Mouse (Mus musculus) bone marrow macrophage, adult 2 months (primary cell): ENCODE measurements around the gene Rcn2. TPM values are rescaled to one million over a fixed set of nuclear protein-coding genes. Genes with fewer than 3 reads are reported as not detected.
A peak's percentile ranks its signal among the peaks of the same experiment; 100 is the strongest.

Experiments
- H3K27ac ChIP-seq: 2 replicates; pipeline ENCODE4 v1.5.1; 2012; ENCODE audit warnings: low read depth, low read length; ENCODE audit not compliant: insufficient read depth
- H3K4me1 ChIP-seq: 2 replicates; pipeline ENCODE4 v1.6.1; 2012; ENCODE audit warnings: low read length; ENCODE audit not compliant: control insufficient read depth, insufficient read depth
- H3K4me3 ChIP-seq: 2 replicates; pipeline ENCODE4 v1.5.1; 2012; ENCODE audit warnings: mild to moderate bottlenecking, low read length, moderate library complexity; ENCODE audit not compliant: insufficient read depth
- CTCF ChIP-seq: IDR thresholded peaks from 2 replicates; pipeline ENCODE4 v1.5.1; 2012; ENCODE audit warnings: low read depth, mild to moderate bottlenecking, low read length, moderate library complexity
- POLR2A ChIP-seq: IDR thresholded peaks from 2 replicates; pipeline ENCODE4 v1.6.1; 2012; ENCODE audit warnings: mild to moderate bottlenecking, low read depth, low read length, borderline replicate concordance
- polyA plus RNA-seq: library from polyadenylated mRNA; stranded (reverse); fragments of >200 nt; gene quantifications from 2 replicates; pipeline ENCODE4 v1.2.4, GENCODE M21; 2012; ENCODE audit not compliant: missing spikeins, insufficient read depth, insufficient read length

Rcn2 gene
- polyA plus RNA-seq, 1 experiment = 36.9 TPM

DNA sequence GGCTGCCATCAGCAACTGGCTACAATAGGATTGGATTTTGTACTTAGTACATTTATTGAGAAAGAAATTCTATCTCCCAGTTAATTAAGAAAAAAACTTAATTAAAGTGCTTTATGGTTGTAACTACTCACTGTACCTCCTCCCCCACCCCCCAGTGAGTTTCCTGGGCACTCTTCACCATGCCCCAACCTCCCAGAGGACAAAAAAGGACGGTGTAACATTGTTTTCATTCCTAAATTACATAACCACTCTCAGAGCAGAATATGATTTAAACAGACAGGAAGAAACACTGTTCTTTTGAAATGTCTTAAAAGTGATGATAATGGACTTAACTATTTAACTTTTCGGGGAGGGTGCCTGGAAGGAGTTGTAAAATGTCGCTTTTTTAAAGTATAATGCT lies 23.4 kb downstream of the Rcn2 start:
- TF ChIP-seq POLR2A = no peak
- no peak for TF ChIP-seq CTCF
- Histone ChIP-seq H3K4me3 (no peak overlapping the region), H3K27ac (no peak overlapping the region), H3K4me1 (peaks cover 11% of the 10 kb centered on the region)

DNA sequence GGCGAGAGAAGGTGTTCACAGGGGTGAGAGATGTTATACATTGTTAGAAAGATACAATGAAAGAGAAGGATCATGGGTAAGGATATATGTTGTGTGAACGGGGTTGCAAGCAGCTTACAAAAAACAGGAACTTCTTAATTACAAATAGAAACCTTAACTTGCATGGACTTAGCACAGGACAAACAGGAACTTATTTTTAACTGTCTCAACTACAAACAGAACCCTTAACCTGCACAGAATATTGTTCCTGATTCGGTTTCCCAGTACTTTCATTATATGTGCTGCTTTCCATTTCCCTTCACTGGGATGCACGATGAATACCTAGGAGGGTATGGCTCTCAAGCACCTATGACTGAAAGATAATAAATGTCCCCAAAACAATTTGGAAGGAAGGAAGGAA lies 26.3 kb downstream of the Rcn2 start:
- no peak overlapping the region for H3K4me3 ChIP-seq
- peaks cover 11% of the 10 kb centered on the region for H3K4me1 ChIP-seq
- TF ChIP-seq POLR2A = no peak
- TF ChIP-seq CTCF = no peak
- H3K27ac ChIP-seq = 0 out of 2 replicates have a peak overlapping the region, but pooled peaks have one; percentile 28

DNA sequence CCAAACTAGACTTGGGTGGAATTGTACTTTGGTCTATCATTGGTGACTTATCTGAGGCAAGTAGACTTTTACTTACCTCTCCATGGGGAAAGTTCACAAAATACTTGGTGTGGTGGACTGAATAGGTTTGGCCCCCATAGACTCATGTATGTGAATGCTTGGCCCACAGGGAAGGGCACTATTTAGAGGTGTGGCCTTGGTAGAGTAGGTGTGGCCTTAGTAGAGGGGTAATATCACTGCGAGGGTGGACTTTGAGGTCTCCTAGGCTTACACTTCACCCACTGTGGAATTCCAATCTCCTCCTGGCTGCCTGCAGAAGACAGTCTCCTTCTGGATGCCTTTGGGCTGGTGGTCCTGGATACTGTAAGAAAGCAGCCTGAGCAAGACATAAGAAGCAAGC lies 27.0 kb downstream of the Rcn2 start:
- TF ChIP-seq POLR2A (no peak), CTCF (no peak)
- Histone ChIP-seq H3K27ac (no peak overlapping the region), H3K4me1 (peaks cover 11% of the 10 kb centered on the region), H3K4me3 (no peak overlapping the region)

DNA sequence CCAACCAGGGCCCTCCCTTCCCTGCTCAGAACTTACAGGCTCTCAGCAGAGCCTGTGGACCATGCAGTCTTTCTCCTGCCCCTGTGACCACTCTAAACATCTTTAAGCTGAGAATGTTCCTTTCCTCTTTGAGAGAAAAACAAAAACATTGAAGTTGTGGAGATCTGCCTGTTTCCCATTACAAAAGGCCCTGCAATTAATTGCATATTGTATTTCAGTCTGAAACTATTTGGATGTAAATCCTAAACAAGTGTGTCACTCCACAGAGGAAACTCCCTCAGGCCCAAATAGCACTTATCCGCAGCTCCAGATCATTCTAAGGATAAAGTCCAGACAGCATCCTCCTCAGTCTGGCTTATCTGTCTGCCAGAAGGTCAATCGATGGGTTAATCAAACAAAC lies 31.2 kb downstream of the Rcn2 start:
- H3K27ac ChIP-seq = no peak overlapping the region
- peaks cover 31% of the 10 kb centered on the region for H3K4me1 ChIP-seq
- no peak overlapping the region for H3K4me3 ChIP-seq
- TF ChIP-seq CTCF (no peak), POLR2A (no peak)

DNA sequence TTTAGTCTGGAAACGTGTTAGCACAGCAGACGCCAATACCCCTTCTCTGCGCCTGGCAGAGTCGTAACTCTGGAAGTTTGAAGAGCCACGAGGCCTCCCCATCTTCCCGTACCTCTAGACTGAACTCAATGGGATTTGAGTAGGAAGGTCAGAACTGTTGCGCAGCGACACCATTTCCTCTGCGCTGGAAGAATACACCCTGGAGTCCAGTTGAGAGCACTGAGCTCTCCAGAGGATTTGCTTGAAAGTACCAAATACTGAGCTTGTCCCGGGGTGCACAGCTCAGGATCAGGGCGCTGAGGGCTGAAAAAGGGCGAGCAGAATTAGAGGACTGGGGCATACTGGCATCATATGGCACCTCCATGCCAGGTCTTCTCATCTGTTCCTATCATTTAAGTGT lies 33.2 kb downstream of the Rcn2 start:
- Histone ChIP-seq H3K4me1 (peaks cover 34% of the 10 kb centered on the region), H3K27ac (no peak overlapping the region), H3K4me3 (no peak overlapping the region)
- TF ChIP-seq POLR2A = no peak

DNA sequence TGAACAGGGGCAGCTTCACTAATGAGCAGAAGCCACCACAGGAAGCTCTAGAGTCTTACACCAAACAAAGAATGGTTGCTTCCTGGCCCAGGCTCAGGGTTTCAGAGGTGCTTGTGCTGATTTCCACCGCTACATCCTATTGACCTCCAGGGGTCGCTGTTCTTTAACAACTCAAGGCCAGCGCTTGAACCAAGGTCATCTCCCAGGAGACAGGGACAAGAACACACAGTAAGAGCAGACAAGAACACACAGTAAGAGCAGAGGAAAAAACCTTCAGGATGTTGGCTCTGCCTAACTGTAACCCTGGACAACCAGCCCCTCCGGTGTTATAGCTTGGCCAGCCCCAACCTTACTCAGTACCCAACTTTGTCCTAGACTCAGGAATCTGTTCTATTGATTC lies 33.6 kb downstream of the Rcn2 start:
- H3K4me3 ChIP-seq = no peak overlapping the region
- H3K27ac ChIP-seq = peak overlapping the region; percentile 80
- H3K4me1 ChIP-seq = peaks cover 38% of the 10 kb centered on the region
- TF ChIP-seq CTCF (peak; percentile 39; the same call in 1 of the 2 replicates), POLR2A (no peak)

DNA sequence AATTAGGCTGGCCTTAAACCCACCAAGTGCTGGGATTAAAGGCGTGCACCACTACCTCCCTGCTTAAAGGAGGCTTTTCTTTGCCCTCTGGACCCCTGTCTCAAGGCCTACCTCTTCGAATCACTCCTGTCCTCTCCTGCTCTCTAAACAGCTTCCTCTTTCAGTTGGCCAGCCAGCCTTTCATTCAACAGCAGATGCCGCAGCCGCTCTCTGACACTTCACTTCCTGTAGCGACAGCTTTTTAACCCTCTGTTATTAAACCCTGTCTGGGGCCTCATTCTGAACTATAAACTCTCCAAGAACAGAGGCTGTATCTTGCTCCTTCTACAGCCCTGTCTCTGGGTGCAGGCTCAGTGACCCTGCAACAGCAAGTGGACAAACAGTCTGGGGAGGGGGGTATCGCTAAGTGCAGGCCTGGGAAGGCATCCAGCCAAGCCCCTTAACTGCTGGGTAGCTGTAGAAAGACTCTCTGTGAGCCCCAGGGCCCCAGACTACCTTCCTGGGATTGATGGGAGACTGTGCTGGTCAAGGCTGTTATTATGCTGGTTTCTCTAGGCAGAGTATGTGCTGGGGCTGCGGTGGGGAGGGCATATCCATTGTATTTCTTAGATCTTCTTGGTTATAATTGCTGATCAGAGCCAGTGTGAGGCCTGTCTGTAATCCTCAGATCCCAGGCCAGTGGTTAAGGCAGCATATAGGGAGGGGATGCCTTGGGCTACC lies 34.4 kb downstream of the Rcn2 start:
- peaks cover 41% of the 10 kb centered on the region for H3K4me1 ChIP-seq
- peak overlapping the region; percentile 80 for H3K27ac ChIP-seq
- H3K4me3 ChIP-seq = no peak overlapping the region
- TF ChIP-seq POLR2A (no peak), CTCF (no peak)

DNA sequence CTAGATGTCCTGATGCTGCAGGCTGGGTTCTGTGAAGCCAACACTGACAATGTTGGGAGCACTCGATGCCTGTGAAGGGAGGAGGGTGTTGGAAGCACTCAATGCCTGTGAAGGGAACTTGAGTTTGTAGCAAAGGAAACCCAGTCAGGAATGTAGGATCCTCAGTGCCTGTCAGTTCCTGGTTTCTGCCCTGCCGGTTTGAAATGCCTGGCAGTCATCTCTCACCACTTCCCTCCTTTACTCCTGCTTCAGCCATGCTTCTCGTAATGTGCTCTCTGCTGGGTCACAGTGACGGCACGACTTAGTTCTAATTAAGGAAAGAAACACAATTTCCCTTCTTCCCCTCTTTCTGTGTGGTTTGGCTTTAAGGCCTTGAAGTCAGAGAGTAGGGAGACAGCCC lies 37.9 kb downstream of the Rcn2 start:
- TF ChIP-seq POLR2A (no peak), CTCF (no peak)
- peaks cover 46% of the 10 kb centered on the region for H3K4me1 ChIP-seq
- H3K4me3 ChIP-seq = no peak overlapping the region
- H3K27ac ChIP-seq = peak overlapping the region; percentile 85

DNA sequence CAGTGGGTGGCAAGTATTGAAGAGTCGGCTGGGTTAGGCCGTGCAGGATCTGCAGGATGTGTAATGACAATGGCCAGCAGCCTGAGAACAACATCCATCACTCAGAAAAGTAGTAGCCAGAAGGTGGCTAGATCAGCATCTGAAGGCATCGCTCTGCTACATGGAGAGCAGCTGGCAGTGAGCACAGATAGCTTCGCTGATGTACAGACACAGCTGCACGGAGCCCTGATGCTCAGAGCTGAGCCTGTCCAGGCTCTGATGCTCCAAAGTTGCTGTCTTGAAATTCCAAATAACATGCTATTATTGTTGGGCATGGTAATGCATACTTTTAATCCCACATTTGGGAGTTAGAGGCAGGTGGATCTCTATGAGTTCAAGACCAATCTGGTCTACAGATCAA lies 44.9 kb downstream of the Rcn2 start:
- H3K4me3 ChIP-seq = no peak overlapping the region
- no peak for TF ChIP-seq POLR2A
- no peak for TF ChIP-seq CTCF
- H3K27ac ChIP-seq = no peak overlapping the region
- H3K4me1 ChIP-seq = peaks cover 22% of the 10 kb centered on the region

DNA sequence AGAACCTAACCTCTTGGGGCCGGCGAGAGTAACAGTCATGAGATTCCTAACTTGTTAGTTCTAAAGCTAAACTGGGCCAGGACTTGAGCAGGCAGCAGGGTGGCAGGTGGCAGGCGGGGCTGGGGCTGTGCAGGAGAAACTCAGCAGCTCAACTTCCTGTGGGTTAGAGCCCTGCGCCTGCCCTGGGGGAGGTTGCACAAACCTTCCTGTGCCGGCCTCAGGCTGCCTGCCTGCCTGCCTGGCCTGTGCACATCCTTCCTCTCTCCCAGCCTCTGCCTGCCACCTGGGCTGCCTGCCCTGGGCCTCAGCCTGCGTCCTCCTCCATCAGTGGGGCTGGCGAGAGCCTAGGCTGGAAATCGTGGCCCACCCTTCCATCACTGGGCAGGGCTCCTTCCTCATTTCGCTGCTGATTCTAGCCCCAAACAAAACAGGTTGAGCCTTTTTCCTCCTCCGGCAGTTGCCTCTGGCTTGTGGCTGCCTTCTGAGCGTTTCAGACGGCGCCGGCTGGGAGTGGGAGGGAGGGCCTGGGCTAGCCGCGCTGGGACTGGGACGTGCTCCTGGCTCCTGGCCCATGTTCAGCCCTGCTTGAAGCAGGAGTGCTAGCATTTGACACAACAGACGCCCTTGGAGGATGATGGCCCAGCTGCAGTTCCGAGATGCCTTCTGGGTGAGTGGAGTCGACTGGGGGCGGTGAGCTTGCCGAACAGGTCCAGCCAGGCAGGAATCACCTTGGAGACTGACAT lies 48.3 kb downstream of the Rcn2 start, which contains the start of gene Pstpip1:
Gene Pstpip1 (plus strand): TSS at position 185 of the 743 bp plus-strand sequence.
- peaks cover 43% of the 10 kb centered on the region for H3K4me1 ChIP-seq
- H3K4me3 ChIP-seq = peak within 1 kb of the TSS; percentile 73
- peak within 1 kb of the TSS; percentile 75 for H3K27ac ChIP-seq
- TF ChIP-seq CTCF = no peak
- no peak for TF ChIP-seq POLR2A
